Mouse (Mus musculus) embryonic facial prominence, embryonic 15.5 days (tissue): ENCODE results near the gene Gm11541. TPM values are rescaled to one million over a fixed set of nuclear protein-coding genes. Genes with fewer than 3 reads are reported as not detected.

Source experiments
- ATAC-seq: fragments of 200-750 bp; cut with Nextera tagmentation; 2 replicates; pipeline ENCODE4 v1.8.0; 2017; ENCODE audit warnings: low read depth, moderate TSS enrichment; ENCODE audit not compliant: insufficient number of reproducible peaks, low FRiP score, low TSS enrichment
- H3K27ac ChIP-seq: fragments of 300-500 bp; sonication (generic); replicated peaks from 2 replicates; pipeline ENCODE4 v1.5.1; 2015; ENCODE audit warnings: mild to moderate bottlenecking, inconsistent platforms
- H3K27me3 ChIP-seq: fragments of 300-500 bp; sonication (generic); 2 replicates; pipeline ENCODE4 v1.6.1; 2015; ENCODE audit warnings: inconsistent platforms
- H3K36me3 ChIP-seq: fragments of 300-500 bp; sonication (generic); 2 replicates; pipeline ENCODE4 v1.6.1; 2015; ENCODE audit warnings: mild to moderate bottlenecking, inconsistent platforms
- H3K4me1 ChIP-seq: fragments of 300-500 bp; sonication (generic); 2 replicates; pipeline ENCODE4 v1.6.1; 2015; ENCODE audit warnings: inconsistent platforms
- H3K4me2 ChIP-seq: fragments of 300-500 bp; sonication (generic); replicated peaks from 2 replicates; pipeline ENCODE4 v1.6.1; 2015; ENCODE audit warnings: mild to moderate bottlenecking, inconsistent platforms
- H3K4me3 ChIP-seq: fragments of 300-500 bp; sonication (generic); replicated peaks from 2 replicates; pipeline ENCODE4 v1.5.1; 2015; ENCODE audit warnings: mild to moderate bottlenecking, inconsistent platforms
- H3K9ac ChIP-seq: fragments of 300-500 bp; sonication (generic); 2 replicates; pipeline ENCODE4 v1.6.1; 2015; ENCODE audit warnings: inconsistent platforms
- H3K9me3 ChIP-seq: fragments of 300-500 bp; sonication (generic); replicated peaks from 2 replicates; pipeline ENCODE4 v1.6.1; 2016; ENCODE audit warnings: inconsistent platforms
- WGBS: fragments of 180-500 bp; shearing (Covaris S2); methylation state at CpG from one replicate; pipeline ENCODE4 v1.1.7; 2015; 5-methylcytosine and 5-hydroxymethylcytosine counted together
- polyA plus RNA-seq: library from polyadenylated mRNA; unstranded; fragments of >200 nt; fragmentation: Nextera tagmentation; extraction: Ambion mirVana; gene quantifications from 2 replicates; pipeline ENCODE4 v1.2.1, GENCODE M21; 2015

Gm11541 gene
- polyA plus RNA-seq, 1 experiment from 2014 or later: 0.79 TPM

DNA sequence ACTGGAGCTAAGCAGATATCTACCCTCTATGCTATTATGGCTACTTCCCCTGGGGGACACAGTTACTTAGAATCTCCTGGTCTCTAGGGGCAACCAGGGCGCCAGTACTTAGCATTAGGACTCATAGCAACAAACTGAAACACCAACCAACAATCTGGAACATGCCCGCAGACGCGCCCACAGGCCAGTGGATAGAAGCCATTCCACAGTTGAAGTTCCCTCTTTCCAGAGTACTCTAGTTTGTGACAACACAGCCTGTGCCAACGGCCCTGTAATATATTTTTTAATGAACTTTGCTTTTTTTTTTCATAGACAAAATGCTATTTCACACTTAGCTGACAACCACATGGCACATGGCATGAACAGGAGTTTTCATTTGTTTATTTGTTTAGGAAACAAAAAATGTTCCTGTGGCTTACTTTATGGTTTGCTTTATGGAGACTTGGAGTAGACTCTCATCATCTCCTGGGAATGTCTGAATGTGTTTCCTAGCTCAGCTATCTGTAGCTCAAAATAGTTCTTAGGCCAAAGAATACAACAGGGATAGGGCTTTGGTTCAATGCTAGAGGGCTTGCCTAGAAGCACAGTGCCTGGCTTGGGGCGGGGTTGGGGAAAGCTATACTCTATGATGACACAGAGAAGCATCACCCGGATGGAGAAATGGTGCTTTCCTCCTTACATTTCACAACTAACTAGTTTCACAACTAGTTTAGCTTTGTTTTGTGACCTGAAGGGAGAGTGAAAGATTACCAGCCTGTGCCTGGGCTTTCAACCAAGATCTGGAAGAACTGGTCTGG is 14.0 kb upstream of the Gm11541 start:
- Histone ChIP-seq H3K4me3 (no peak overlapping the region), H3K4me1 (peaks cover 23% of the 10 kb centered on the region), H3K9me3 (no peaks in the 10 kb centered on the region), H3K27ac (no peak overlapping the region; the same call in 1 of the 2 replicates), H3K36me3 (no peaks in the 10 kb centered on the region), H3K4me2 (no peak overlapping the region), H3K27me3 (no peaks in the 10 kb centered on the region), H3K9ac (no peak overlapping the region)
- WGBS: 76% methylated on average over 7 of the region's 7 CpGs
- no peak for ATAC-seq

DNA sequence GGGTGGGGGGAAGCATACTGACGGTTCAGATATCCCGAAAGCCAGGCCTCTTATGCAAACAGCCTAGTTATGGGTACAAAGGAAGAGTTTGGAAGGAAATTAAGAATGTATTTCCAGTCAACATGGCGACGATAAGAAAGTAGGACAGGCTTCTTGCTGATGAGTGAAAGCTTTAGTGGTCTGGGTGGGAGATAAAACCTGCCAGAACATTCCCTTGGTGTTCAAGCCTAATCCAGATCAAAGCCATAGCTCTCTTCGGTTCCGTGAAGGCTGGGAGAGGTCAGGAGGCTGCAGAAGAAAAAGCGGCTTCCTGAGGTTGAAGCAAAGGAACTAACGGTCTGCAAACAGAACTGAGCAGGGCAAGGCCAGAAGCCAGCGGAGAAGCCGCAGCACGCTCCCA is 12.9 kb upstream of the Gm11541 start:
- no peak overlapping the region for H3K27ac ChIP-seq
- no peaks in the 10 kb centered on the region for H3K36me3 ChIP-seq
- WGBS: 38% methylated on average over 11 of the region's 11 CpGs
- no peaks in the 10 kb centered on the region for H3K27me3 ChIP-seq
- peaks cover 30% of the 10 kb centered on the region for H3K4me1 ChIP-seq
- no peak overlapping the region for H3K4me3 ChIP-seq
- 0 out of 2 replicates have a peak overlapping the region, but pooled peaks have one; percentile 2 for H3K4me2 ChIP-seq
- no peak for ATAC-seq
- no peaks in the 10 kb centered on the region for H3K9me3 ChIP-seq
- H3K9ac ChIP-seq: no peak overlapping the region

DNA sequence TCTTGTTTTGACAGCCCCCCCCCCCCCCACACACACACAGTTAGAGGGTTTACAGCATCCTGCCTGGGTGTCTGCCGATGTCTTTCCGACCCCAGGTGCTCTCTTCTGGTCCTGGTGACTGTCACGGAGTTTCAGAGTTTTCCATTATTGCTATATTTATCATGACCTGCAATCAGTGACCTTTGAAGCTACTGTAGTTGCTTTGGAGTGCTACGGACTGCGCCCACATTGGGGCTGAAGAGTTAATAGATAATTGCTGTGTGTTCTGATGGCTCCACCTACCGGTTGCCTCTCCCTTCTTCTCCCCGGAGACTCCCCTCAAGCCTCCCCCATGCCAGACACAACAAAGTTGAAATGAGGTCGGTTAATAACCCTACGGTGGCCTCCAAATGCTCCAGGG is 12.5 kb upstream of the Gm11541 start:
- no peaks in the 10 kb centered on the region for H3K36me3 ChIP-seq
- ATAC-seq: peak; percentile 16; the same call in 1 of the 2 replicates
- no peaks in the 10 kb centered on the region for H3K27me3 ChIP-seq
- 14% methylated on average over 9 of the region's 9 CpGs for WGBS
- H3K27ac ChIP-seq: no peak overlapping the region
- no peak overlapping the region for H3K9ac ChIP-seq
- H3K4me2 ChIP-seq: 0 out of 2 replicates have a peak overlapping the region, but pooled peaks have one; percentile 2
- H3K9me3 ChIP-seq: no peaks in the 10 kb centered on the region
- H3K4me1 ChIP-seq: peaks cover 30% of the 10 kb centered on the region
- no peak overlapping the region for H3K4me3 ChIP-seq

DNA sequence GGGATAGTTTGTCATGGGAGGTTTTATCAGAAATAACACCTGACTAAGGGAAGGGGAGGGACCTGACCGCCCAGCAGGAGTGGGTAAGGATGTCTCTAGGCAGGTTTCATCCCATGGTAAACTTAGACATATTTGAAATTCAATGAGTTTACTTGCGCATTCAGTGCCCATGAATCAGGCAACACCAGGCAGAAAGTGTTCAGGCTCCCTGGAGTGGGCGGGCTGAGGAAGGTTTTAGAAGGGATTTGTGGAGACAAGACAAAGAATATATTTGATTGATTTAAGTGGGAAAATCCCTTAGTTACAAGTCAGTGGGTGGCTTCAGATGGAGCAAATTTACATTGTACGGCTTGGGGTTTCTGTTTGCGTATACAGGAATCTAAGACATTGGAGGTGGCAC is 11.3 kb upstream of the Gm11541 start:
- peaks cover 30% of the 10 kb centered on the region for H3K4me1 ChIP-seq
- H3K4me3 ChIP-seq: no peak overlapping the region
- H3K36me3 ChIP-seq: no peaks in the 10 kb centered on the region
- 66% methylated on average over 5 of the region's 5 CpGs for WGBS
- H3K9me3 ChIP-seq: no peaks in the 10 kb centered on the region
- ATAC-seq: no peak
- no peaks in the 10 kb centered on the region for H3K27me3 ChIP-seq
- H3K27ac ChIP-seq: no peak overlapping the region
- H3K9ac ChIP-seq: no peak overlapping the region
- H3K4me2 ChIP-seq: no peak overlapping the region

- no peaks in the 10 kb centered on the region for H3K9me3 ChIP-seq
- H3K36me3 ChIP-seq: no peaks in the 10 kb centered on the region
- peak; percentile 60; the same call in 1 of the 2 replicates for ATAC-seq
- H3K4me2 ChIP-seq: peak overlapping the region; percentile 22; the same call in 1 of the 2 replicates
- no peak overlapping the region for H3K9ac ChIP-seq
- H3K4me1 ChIP-seq: peaks cover 30% of the 10 kb centered on the region
- no peaks in the 10 kb centered on the region for H3K27me3 ChIP-seq
- H3K27ac ChIP-seq: peak overlapping the region; percentile 74
- no peak overlapping the region for H3K4me3 ChIP-seq
- WGBS: 26% methylated on average over 11 of the region's 11 CpGs
Measured at GRCm38 (mm10) chr11:94713246-94713860, 9.1 kb upstream of the Gm11541 start.

GRCm38 (mm10) chr11:94704020-94704419 is 279 bp downstream of the Gm11541 start:
- no peak for ATAC-seq
- no peak overlapping the region; the same call in 1 of the 2 replicates for H3K27ac ChIP-seq
- H3K4me1 ChIP-seq: 0 out of 2 replicates have a peak, but pooled peaks cover 4% of the 10 kb centered on the region
- H3K4me2 ChIP-seq: no peak overlapping the region
- H3K9me3 ChIP-seq: no peaks in the 10 kb centered on the region
- H3K36me3 ChIP-seq: no peaks in the 10 kb centered on the region
- no peak overlapping the region for H3K9ac ChIP-seq
- no peak overlapping the region for H3K4me3 ChIP-seq
- 38% methylated on average over 7 of the region's 7 CpGs for WGBS
- H3K27me3 ChIP-seq: no peaks in the 10 kb centered on the region

GRCm38 (mm10) chr11:94702216-94702610 is 2.1 kb downstream of the Gm11541 start:
- Histone ChIP-seq H3K9me3 (no peaks in the 10 kb centered on the region), H3K27ac (no peak overlapping the region), H3K4me3 (no peak overlapping the region), H3K9ac (no peak overlapping the region), H3K4me1 (0 out of 2 replicates have a peak, but pooled peaks cover 4% of the 10 kb centered on the region), H3K36me3 (no peaks in the 10 kb centered on the region), H3K27me3 (no peaks in the 10 kb centered on the region), H3K4me2 (no peak overlapping the region)
- 42% methylated on average over 3 of the region's 3 CpGs for WGBS
- ATAC-seq: no peak

- H3K9me3 ChIP-seq: no peaks in the 10 kb centered on the region
- no peaks in the 10 kb centered on the region for H3K36me3 ChIP-seq
- H3K27ac ChIP-seq: no peak overlapping the region
- H3K9ac ChIP-seq: no peak overlapping the region
- no peak for ATAC-seq
- H3K4me3 ChIP-seq: no peak overlapping the region
- WGBS: 50% methylated on average over 27 of the region's 27 CpGs
- H3K27me3 ChIP-seq: no peaks in the 10 kb centered on the region
- H3K4me2 ChIP-seq: no peak overlapping the region
- 0 out of 2 replicates have a peak, but pooled peaks cover 4% of the 10 kb centered on the region for H3K4me1 ChIP-seq
Measured at GRCm38 (mm10) chr11:94701401-94702215, 2.7 kb downstream of the Gm11541 start.

- no peaks in the 10 kb centered on the region for H3K27me3 ChIP-seq
- WGBS: 95% methylated on average over 3 of the region's 3 CpGs
- no peak for ATAC-seq
- H3K9ac ChIP-seq: no peak overlapping the region
- H3K4me2 ChIP-seq: no peak overlapping the region
- no peak overlapping the region for H3K27ac ChIP-seq
- H3K36me3 ChIP-seq: no peaks in the 10 kb centered on the region
- H3K4me3 ChIP-seq: no peak overlapping the region
- 0 out of 2 replicates have a peak, but pooled peaks cover 4% of the 10 kb centered on the region for H3K4me1 ChIP-seq
- H3K9me3 ChIP-seq: no peaks in the 10 kb centered on the region
Measured at GRCm38 (mm10) chr11:94699399-94699798, 4.9 kb downstream of the Gm11541 start.

- H3K4me2 ChIP-seq: no peak overlapping the region
- H3K27me3 ChIP-seq: no peaks in the 10 kb centered on the region
- 49% methylated on average over 13 of the region's 13 CpGs for WGBS
- no peak overlapping the region for H3K27ac ChIP-seq
- no peaks in the 10 kb centered on the region for H3K9me3 ChIP-seq
- no peak for ATAC-seq
- H3K36me3 ChIP-seq: no peaks in the 10 kb centered on the region
- 0 out of 2 replicates have a peak, but pooled peaks cover 4% of the 10 kb centered on the region for H3K4me1 ChIP-seq
- H3K4me3 ChIP-seq: no peak overlapping the region
- H3K9ac ChIP-seq: no peak overlapping the region
Measured at GRCm38 (mm10) chr11:94697703-94698464, 6.4 kb downstream of the Gm11541 start.
